Mouse (Mus musculus) heart, embryonic 16.5 days (tissue): ENCODE data around the gene Dnah8. TPM values are rescaled to one million over a fixed set of nuclear protein-coding genes. Genes with fewer than 3 reads are reported as not detected.

Experiments used
- ATAC-seq: fragments of 200-750 bp; cut with Nextera tagmentation; replicated peaks from 2 replicates; pipeline ENCODE4 v1.8.0; 2017; ENCODE audit warnings: moderate number of reproducible peaks; ENCODE audit not compliant: insufficient read depth, low FRiP score; ENCODE audit errors: extremely low read depth
- H3K27ac ChIP-seq: fragments of 300-500 bp; sonication (generic); 2 replicates; pipeline ENCODE4 v1.5.1; 2014; ENCODE audit warnings: mild to moderate bottlenecking, low read length, control low read depth, moderate library complexity
- H3K27me3 ChIP-seq: fragments of 300-500 bp; sonication (generic); 2 replicates; pipeline ENCODE4 v1.6.1; 2014; ENCODE audit warnings: low read length, mixed read lengths; ENCODE audit not compliant: control insufficient read depth, insufficient read depth
- H3K36me3 ChIP-seq: fragments of 300-500 bp; sonication (generic); 2 replicates; pipeline ENCODE4 v1.6.1; 2014; ENCODE audit not compliant: control insufficient read depth, insufficient read depth
- H3K4me1 ChIP-seq: fragments of 300-500 bp; sonication (generic); 2 replicates; pipeline ENCODE4 v1.6.1; 2014; ENCODE audit warnings: low read length, mixed read lengths; ENCODE audit not compliant: control insufficient read depth, insufficient read depth
- H3K4me2 ChIP-seq: fragments of 300-500 bp; sonication (generic); 2 replicates; pipeline ENCODE4 v1.6.1; 2014; ENCODE audit warnings: low read depth, mild to moderate bottlenecking, control low read depth, low read length
- H3K4me3 ChIP-seq: fragments of 300-500 bp; sonication (generic); 2 replicates; pipeline ENCODE4 v1.5.1; 2014; ENCODE audit warnings: mild to moderate bottlenecking, control low read depth, low read length
- H3K9ac ChIP-seq: fragments of 300-500 bp; sonication (generic); 2 replicates; pipeline ENCODE4 v1.6.1; 2014; ENCODE audit warnings: low read length, control low read depth
- H3K9me3 ChIP-seq: fragments of 300-500 bp; sonication (generic); replicated peaks from 2 replicates; pipeline ENCODE4 v1.6.1; 2016; ENCODE audit warnings: low read length; ENCODE audit not compliant: control insufficient read depth
- WGBS: fragments of 180-500 bp; shearing (Covaris S2); extraction: QIAGEN DNeasy Blood & Tissue Kit; methylation state at CpG from one replicate; pipeline ENCODE4 v1.1.7; 2014; 5-methylcytosine and 5-hydroxymethylcytosine counted together
- polyA plus RNA-seq: library from polyadenylated mRNA; unstranded; fragments of >200 nt; fragmentation: Nextera tagmentation; extraction: Ambion mirVana; gene quantifications from 2 replicates; pipeline ENCODE4 v1.2.1, GENCODE M21; 2015

The Dnah8 gene
- polyA plus RNA-seq, 1 experiment from 2014 or later = 2.9 TPM

- Histone ChIP-seq H3K4me2 (no peak overlapping the region), H3K9me3 (no peaks in the 10 kb centered on the region), H3K36me3 (no peaks in the 10 kb centered on the region), H3K9ac (no peak overlapping the region), H3K27me3 (no peaks in the 10 kb centered on the region), H3K4me3 (no peak overlapping the region), H3K27ac (no peak overlapping the region), H3K4me1 (no peaks in the 10 kb centered on the region)
- WGBS = 78% methylated on average over 7 of the region's 7 CpGs
- no peak for ATAC-seq
Observed at GRCm38 (mm10) chr17:30847498-30847897, 223.3 kb downstream of the Dnah8 start.

GRCm38 (mm10) chr17:30848086-30848485, 223.9 kb downstream of the Dnah8 start:
- WGBS = 92% methylated on average over 5 of the region's 5 CpGs
- no peak overlapping the region for H3K27ac ChIP-seq
- no peaks in the 10 kb centered on the region for H3K4me1 ChIP-seq
- H3K9me3 ChIP-seq = no peaks in the 10 kb centered on the region
- no peaks in the 10 kb centered on the region for H3K27me3 ChIP-seq
- H3K4me2 ChIP-seq = no peak overlapping the region
- ATAC-seq = no peak
- no peak overlapping the region for H3K9ac ChIP-seq
- no peaks in the 10 kb centered on the region for H3K36me3 ChIP-seq
- no peak overlapping the region for H3K4me3 ChIP-seq

- Histone ChIP-seq H3K27ac (no peak overlapping the region), H3K27me3 (no peaks in the 10 kb centered on the region), H3K36me3 (no peaks in the 10 kb centered on the region), H3K4me2 (no peak overlapping the region), H3K4me1 (no peaks in the 10 kb centered on the region), H3K9me3 (no peaks in the 10 kb centered on the region), H3K9ac (no peak overlapping the region), H3K4me3 (no peak overlapping the region)
- WGBS = 64% methylated on average over 6 of the region's 6 CpGs
- ATAC-seq = no peak
Observed at GRCm38 (mm10) chr17:30848804-30849203, 224.7 kb downstream of the Dnah8 start.

GRCm38 (mm10) chr17:30849813-30850212, 225.7 kb downstream of the Dnah8 start:
- no peak overlapping the region for H3K4me2 ChIP-seq
- no peak overlapping the region for H3K4me3 ChIP-seq
- WGBS = 93% methylated on average over 12 of the region's 12 CpGs
- no peaks in the 10 kb centered on the region for H3K4me1 ChIP-seq
- no peak for ATAC-seq
- no peaks in the 10 kb centered on the region for H3K9me3 ChIP-seq
- H3K27ac ChIP-seq = no peak overlapping the region
- no peaks in the 10 kb centered on the region for H3K36me3 ChIP-seq
- no peak overlapping the region for H3K9ac ChIP-seq
- no peaks in the 10 kb centered on the region for H3K27me3 ChIP-seq

GRCm38 (mm10) chr17:30852345-30852744, 228.2 kb downstream of the Dnah8 start:
- H3K36me3 ChIP-seq = no peaks in the 10 kb centered on the region
- H3K9me3 ChIP-seq = no peaks in the 10 kb centered on the region
- no peak overlapping the region for H3K4me2 ChIP-seq
- no peak overlapping the region for H3K27ac ChIP-seq
- H3K4me3 ChIP-seq = no peak overlapping the region
- no peaks in the 10 kb centered on the region for H3K27me3 ChIP-seq
- no peak for ATAC-seq
- no peak overlapping the region for H3K9ac ChIP-seq
- no peaks in the 10 kb centered on the region for H3K4me1 ChIP-seq

GRCm38 (mm10) chr17:30857347-30857746, 233.2 kb downstream of the Dnah8 start:
- no peaks in the 10 kb centered on the region for H3K27me3 ChIP-seq
- no peak for ATAC-seq
- WGBS = 82% methylated on average over 5 of the region's 5 CpGs
- H3K4me2 ChIP-seq = no peak overlapping the region
- no peak overlapping the region for H3K4me3 ChIP-seq
- no peaks in the 10 kb centered on the region for H3K9me3 ChIP-seq
- no peak overlapping the region for H3K9ac ChIP-seq
- H3K4me1 ChIP-seq = peaks cover 6% of the 10 kb centered on the region; the same call in 1 of the 2 replicates
- H3K36me3 ChIP-seq = no peaks in the 10 kb centered on the region
- H3K27ac ChIP-seq = no peak overlapping the region

GRCm38 (mm10) chr17:30858586-30859259, 234.6 kb downstream of the Dnah8 start:
- 42% methylated on average over 11 of the region's 11 CpGs for WGBS
- peaks cover 6% of the 10 kb centered on the region; the same call in 1 of the 2 replicates for H3K4me1 ChIP-seq
- H3K36me3 ChIP-seq = no peaks in the 10 kb centered on the region
- H3K4me3 ChIP-seq = no peak overlapping the region
- no peaks in the 10 kb centered on the region for H3K27me3 ChIP-seq
- no peak overlapping the region for H3K9ac ChIP-seq
- no peak overlapping the region for H3K27ac ChIP-seq
- H3K4me2 ChIP-seq = no peak overlapping the region
- H3K9me3 ChIP-seq = no peaks in the 10 kb centered on the region
- ATAC-seq = no peak

GRCm38 (mm10) chr17:30859989-30860585, 235.9 kb downstream of the Dnah8 start:
- H3K4me1 ChIP-seq = peaks cover 6% of the 10 kb centered on the region; the same call in 1 of the 2 replicates
- WGBS = 61% methylated on average over 10 of the region's 10 CpGs
- no peaks in the 10 kb centered on the region for H3K27me3 ChIP-seq
- H3K27ac ChIP-seq = no peak overlapping the region
- no peaks in the 10 kb centered on the region for H3K36me3 ChIP-seq
- H3K4me3 ChIP-seq = no peak overlapping the region
- no peak for ATAC-seq
- no peak overlapping the region for H3K9ac ChIP-seq
- H3K4me2 ChIP-seq = no peak overlapping the region
- no peaks in the 10 kb centered on the region for H3K9me3 ChIP-seq

GRCm38 (mm10) chr17:30860606-30861005, 236.5 kb downstream of the Dnah8 start:
- 52% methylated on average over 7 of the region's 7 CpGs for WGBS
- H3K4me2 ChIP-seq = no peak overlapping the region
- H3K27me3 ChIP-seq = no peaks in the 10 kb centered on the region
- ATAC-seq = no peak
- H3K27ac ChIP-seq = no peak overlapping the region
- H3K4me3 ChIP-seq = no peak overlapping the region
- H3K36me3 ChIP-seq = no peaks in the 10 kb centered on the region
- H3K9ac ChIP-seq = no peak overlapping the region
- H3K4me1 ChIP-seq = peaks cover 6% of the 10 kb centered on the region; the same call in 1 of the 2 replicates
- no peaks in the 10 kb centered on the region for H3K9me3 ChIP-seq
